Mouse (Mus musculus) lung, adult 2 months (tissue): ENCODE results near the gene Slc2a9. TPM values are rescaled to one million over a fixed set of nuclear protein-coding genes. Genes with fewer than 3 reads are reported as not detected.

Experiments
- DNase-seq: peaks from one replicate; pipeline ENCODE4 v3.0.0; 2022
- H3K4me1 ChIP-seq: fragments of 200-500 bp; 2 replicates; pipeline ENCODE4 v1.6.1; 2011; ENCODE audit warnings: low read length; ENCODE audit not compliant: control insufficient read depth, insufficient read depth
- H3K4me3 ChIP-seq: fragments of 200-500 bp; replicated peaks from 2 replicates; pipeline ENCODE3; 2011; ENCODE audit warnings: low read depth, mild to moderate bottlenecking, control low read depth, low read length; ENCODE audit errors: extremely low read depth
- CTCF ChIP-seq: fragments of 200-500 bp; IDR thresholded peaks from 2 replicates; pipeline ENCODE4 v1.5.1; 2011; ENCODE audit warnings: mild to moderate bottlenecking, low read length, control low read depth; ENCODE audit not compliant: insufficient read depth
- POLR2A ChIP-seq: fragments of 200-500 bp; IDR thresholded peaks from 2 replicates; pipeline ENCODE4 v1.6.1; 2011; ENCODE audit warnings: low read depth, mild to moderate bottlenecking, control low read depth, low read length, borderline replicate concordance; ENCODE audit errors: extremely low read depth
- WGBS: fragments of 180-500 bp; shearing (Covaris S2); methylation state at CpG from one replicate; pipeline ENCODE4 v1.1.7; 2018; 5-methylcytosine and 5-hydroxymethylcytosine counted together
- polyA plus RNA-seq: library from polyadenylated mRNA; depleted of rRNA; stranded (reverse); fragments of >200 nt; gene quantifications from 2 replicates; pipeline ENCODE4 v1.2.3, GENCODE M21; 2012

Gene Slc2a9
- polyA plus RNA-seq, 1 experiment, result 5.0 TPM

- 39% methylated on average over 14 of the region's 14 CpGs for whole genome bisulfite sequencing
- DNase-seq, result no peak
Observed at GRCm38 (mm10) chr5:38446316-38446975, 56.5 kb downstream of the Slc2a9 start.

GRCm38 (mm10) chr5:38441088-38441839 lies 61.7 kb downstream of the Slc2a9 start:
- Histone ChIP-seq H3K4me3 (no peak overlapping the region), H3K4me1 (no peaks in the 10 kb centered on the region)
- 72% methylated on average over 10 of the region's 10 CpGs for WGBS
- DNase-seq, result no peak
- no peak for TF ChIP-seq CTCF
- no peak for TF ChIP-seq POLR2A

More at GRCm38 (mm10) chr5:38446316-38446975, 56.5 kb downstream of the Slc2a9 start:
- H3K4me1 ChIP-seq, result no peaks in the 10 kb centered on the region
- no peak overlapping the region for H3K4me3 ChIP-seq
- TF ChIP-seq CTCF (no peak), POLR2A (no peak)

DNA sequence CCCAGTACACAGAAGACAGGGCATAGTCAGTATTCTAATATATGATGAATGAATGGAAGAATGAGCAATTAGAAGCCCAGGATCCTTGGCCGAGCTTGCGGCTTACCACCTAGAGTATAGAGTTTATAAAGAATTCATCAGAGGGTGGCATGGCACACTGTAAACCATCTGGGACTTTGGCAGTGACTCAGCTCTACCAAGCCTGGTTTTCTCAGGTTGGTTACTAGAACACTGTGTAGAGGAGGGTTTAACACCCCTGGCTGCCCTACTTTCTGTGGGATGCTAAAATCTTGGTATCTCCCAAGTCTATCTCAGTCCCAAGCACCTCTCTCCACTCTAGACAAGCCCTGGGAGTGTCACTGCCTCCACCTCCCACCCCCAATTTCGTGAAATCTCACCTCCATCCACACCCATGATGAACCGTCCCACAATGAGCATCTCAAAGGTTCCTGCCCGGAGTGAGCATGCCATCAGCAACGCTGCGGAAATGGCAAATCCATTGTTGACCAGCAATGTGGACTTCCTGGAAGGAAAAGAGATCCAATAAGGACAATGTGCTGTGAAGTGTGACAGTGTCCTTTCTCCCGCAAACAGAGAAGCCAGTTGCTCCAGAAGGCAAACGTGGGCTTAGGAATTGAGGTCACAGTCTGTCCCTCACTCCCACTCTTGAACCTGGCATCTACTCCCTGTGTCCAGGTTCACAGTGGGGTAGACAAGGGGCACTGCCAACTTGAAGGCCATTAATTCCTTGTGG lies 62.5 kb downstream of the Slc2a9 start:
- no peak for DNase-seq
- Histone ChIP-seq H3K4me3 (no peak overlapping the region), H3K4me1 (no peaks in the 10 kb centered on the region)
- WGBS, result 70% methylated on average over 9 of the region's 9 CpGs
- TF ChIP-seq CTCF, result no peak
- TF ChIP-seq POLR2A, result no peak

DNA sequence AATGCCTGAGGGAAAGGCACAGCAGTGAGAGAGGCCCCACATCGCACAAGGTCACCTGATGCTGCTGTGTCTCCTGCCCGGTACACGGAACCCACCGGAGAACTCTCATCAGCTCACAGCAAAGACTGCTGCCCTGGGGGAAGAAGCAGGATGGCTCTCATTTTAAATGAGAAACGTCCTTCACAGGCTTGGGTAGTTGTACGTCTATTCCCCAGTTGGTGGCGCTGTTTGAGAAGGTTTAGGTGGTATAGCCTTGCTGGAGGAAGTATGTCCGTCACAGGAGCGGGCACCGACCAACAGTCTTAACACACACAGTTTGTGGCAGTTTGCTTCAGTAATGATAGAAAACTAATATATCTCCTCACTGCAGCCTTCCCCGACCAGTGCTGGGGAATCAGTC lies 66.3 kb downstream of the Slc2a9 start:
- Histone ChIP-seq H3K4me3 (no peak overlapping the region), H3K4me1 (no peaks in the 10 kb centered on the region)
- DNase-seq, result no peak
- WGBS, result 92% methylated on average over 11 of the region's 11 CpGs
- TF ChIP-seq POLR2A (no peak), CTCF (no peak)

DNA sequence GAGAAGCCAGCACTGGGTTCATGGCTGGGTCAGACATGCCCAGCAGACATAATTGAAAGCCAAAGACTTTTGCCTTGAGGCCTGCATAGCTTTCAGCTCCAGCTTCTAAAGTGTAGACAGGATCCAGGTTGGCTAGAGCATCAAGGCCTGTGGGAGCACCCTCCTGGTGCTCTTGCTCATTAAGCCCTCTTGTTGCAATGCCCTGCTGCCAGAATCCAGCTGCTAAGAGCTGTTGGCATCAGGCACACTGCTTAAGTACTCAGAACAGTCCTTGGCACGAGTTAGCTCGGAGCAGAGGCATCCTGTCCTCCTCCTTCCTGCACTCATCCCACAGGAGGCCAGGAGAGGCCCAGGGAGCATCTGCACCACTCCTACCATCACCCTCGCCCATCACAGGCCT lies 68.1 kb downstream of the Slc2a9 start:
- WGBS, result 63% methylated on average over 3 of the region's 3 CpGs
- Histone ChIP-seq H3K4me1 (no peaks in the 10 kb centered on the region), H3K4me3 (no peak overlapping the region)
- no peak for TF ChIP-seq POLR2A
- TF ChIP-seq CTCF, result no peak
- DNase-seq, result no peak

GRCm38 (mm10) chr5:38431201-38431600 lies 71.7 kb downstream of the Slc2a9 start:
- DNase-seq, result no peak
- H3K4me3 ChIP-seq, result no peak overlapping the region
- WGBS, result 77% methylated on average over 7 of the region's 7 CpGs
- TF ChIP-seq POLR2A (no peak), CTCF (no peak)
- H3K4me1 ChIP-seq, result no peaks in the 10 kb centered on the region

- DNase-seq, result no peak
- 62% methylated on average over 6 of the region's 6 CpGs for WGBS
Observed at GRCm38 (mm10) chr5:38429106-38429505, 73.8 kb downstream of the Slc2a9 start.

DNA sequence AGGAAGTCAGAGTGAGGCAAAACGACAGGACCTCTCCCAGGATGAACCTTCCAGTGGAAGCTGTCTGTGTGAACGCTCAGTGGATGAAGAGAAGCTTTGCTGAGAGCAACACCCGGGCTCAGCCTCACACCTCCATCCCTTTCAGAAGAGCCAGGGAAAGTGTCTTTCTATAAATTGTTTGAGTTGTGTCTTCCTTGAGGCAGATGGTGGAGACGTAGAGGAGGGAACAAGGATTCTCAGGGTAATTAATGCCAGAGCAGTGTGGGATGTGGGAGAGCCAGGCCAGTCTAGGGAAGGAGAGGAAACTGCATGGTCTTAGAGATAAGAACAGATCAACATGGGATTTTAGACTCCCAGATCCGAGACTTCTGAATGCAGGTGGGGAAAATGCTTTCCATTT lies 75.2 kb downstream of the Slc2a9 start:
- no peak for TF ChIP-seq POLR2A
- TF ChIP-seq CTCF, result no peak
- WGBS, result 49% methylated on average over 5 of the region's 5 CpGs
- no peaks in the 10 kb centered on the region for H3K4me1 ChIP-seq

More at GRCm38 (mm10) chr5:38429106-38429505, 73.8 kb downstream of the Slc2a9 start:
- H3K4me1 ChIP-seq, result no peaks in the 10 kb centered on the region
- TF ChIP-seq POLR2A (no peak), CTCF (no peak)
- no peak overlapping the region for H3K4me3 ChIP-seq

GRCm38 (mm10) chr5:38425569-38425968 lies 77.4 kb downstream of the Slc2a9 start:
- Histone ChIP-seq H3K4me3 (no peak overlapping the region), H3K4me1 (no peaks in the 10 kb centered on the region)
- DNase-seq, result no peak
- TF ChIP-seq POLR2A, result no peak
- no peak for TF ChIP-seq CTCF
- WGBS, result 82% methylated on average over 6 of the region's 6 CpGs

More for the DNA sequence above, 75.2 kb downstream of the Slc2a9 start:
- H3K4me3 ChIP-seq, result no peak overlapping the region
- no peak for DNase-seq
